Mouse (Mus musculus) forebrain, embryonic 11.5 days (tissue): ENCODE results near the gene Cnpy3. TPM values are rescaled to one million over a fixed set of nuclear protein-coding genes. Genes with fewer than 3 reads are reported as not detected.
A peak's percentile ranks its signal among the peaks of the same experiment; 100 is the strongest.

ENCODE experiments used
- ATAC-seq: fragments of 200-750 bp; cut with Nextera tagmentation; replicated peaks from 2 replicates; pipeline ENCODE4 v1.8.0; 2017; ENCODE audit warnings: moderate TSS enrichment; ENCODE audit not compliant: low FRiP score
- DNase-seq: peaks from one replicate; pipeline ENCODE4 v3.0.0-alpha.2; 2017; ENCODE audit warnings: low spot score
- H3K27ac ChIP-seq: fragments of 300-500 bp; sonication (generic); 2 replicates; pipeline ENCODE4 v1.5.1; 2014; ENCODE audit warnings: low read depth, low read length
- H3K27me3 ChIP-seq: fragments of 300-500 bp; sonication (generic); 2 replicates; pipeline ENCODE4 v1.6.1; 2014; ENCODE audit warnings: mild to moderate bottlenecking, low read length, mixed read lengths; ENCODE audit not compliant: control insufficient read depth, insufficient read depth
- H3K36me3 ChIP-seq: fragments of 300-500 bp; sonication (generic); 2 replicates; pipeline ENCODE4 v1.6.1; 2014; ENCODE audit warnings: mild to moderate bottlenecking, low read length, moderate library complexity, mixed read lengths; ENCODE audit not compliant: control insufficient read depth, insufficient read depth
- H3K4me1 ChIP-seq: fragments of 300-500 bp; sonication (generic); replicated peaks from 2 replicates; pipeline ENCODE4 v1.6.1; 2014; ENCODE audit warnings: low read length, mixed read lengths; ENCODE audit not compliant: control insufficient read depth, insufficient read depth
- H3K4me2 ChIP-seq: fragments of 300-500 bp; sonication (generic); 2 replicates; pipeline ENCODE4 v1.6.1; 2014; ENCODE audit warnings: low read depth, mild to moderate bottlenecking, low read length, moderate library complexity, mixed read lengths; ENCODE audit not compliant: severe bottlenecking
- H3K4me3 ChIP-seq: fragments of 300-500 bp; sonication (generic); 2 replicates; pipeline ENCODE4 v1.5.1; 2014; ENCODE audit warnings: low read depth, low read length
- H3K9ac ChIP-seq: fragments of 300-500 bp; sonication (generic); 2 replicates; pipeline ENCODE4 v1.6.1; 2014; ENCODE audit warnings: low read length
- H3K9me3 ChIP-seq: fragments of 300-500 bp; sonication (generic); 2 replicates; pipeline ENCODE4 v1.6.1; 2016; ENCODE audit warnings: low read length, mixed read lengths; ENCODE audit not compliant: control insufficient read depth
- WGBS: fragments of 180-500 bp; shearing (Covaris S2); extraction: QIAGEN DNeasy Blood & Tissue Kit; methylation state at CpG from one replicate; pipeline ENCODE4 v1.1.7; 2014; 5-methylcytosine and 5-hydroxymethylcytosine counted together
- polyA plus RNA-seq: library from polyadenylated mRNA; unstranded; fragments of >200 nt; fragmentation: Nextera tagmentation; extraction: Ambion mirVana; gene quantifications from 2 replicates; pipeline ENCODE4 v1.2.1, GENCODE M21; 2014

Gene Cnpy3
- polyA plus RNA-seq, 1 experiment from 2014 or later: 61.2 TPM

- Histone ChIP-seq H3K9me3 (no peaks in the 10 kb centered on the region), H3K9ac (peak within 1 kb of the TSS; percentile 92), H3K27me3 (no peaks in the 10 kb centered on the region), H3K4me3 (peak within 1 kb of the TSS; percentile 90), H3K27ac (peak within 1 kb of the TSS; percentile 82), H3K4me2 (peak within 1 kb of the TSS; percentile 87), H3K36me3 (no peaks in the 10 kb centered on the region), H3K4me1 (peaks cover 21% of the 10 kb centered on the region)
- peak; percentile 95 for ATAC-seq
- WGBS: 1% methylated on average over 48 of the region's 48 CpGs
- peak; percentile 97 for DNase-seq
These were observed 46.9 kb downstream of the Cnpy3 start, which contains the start of gene Ppp2r5d for GRCm38 (mm10) chr17:46704887-46705835. Ppp2r5d (minus strand) TSS chr17:46705111.

GRCm38 (mm10) chr17:46703971-46704886 is 47.8 kb downstream of the Cnpy3 start:
- 4% methylated on average over 32 of the region's 41 CpGs for WGBS
- Histone ChIP-seq H3K4me1 (peaks cover 21% of the 10 kb centered on the region), H3K9ac (peak overlapping the region; percentile 92), H3K4me3 (peak overlapping the region; percentile 90), H3K27me3 (no peaks in the 10 kb centered on the region), H3K36me3 (no peaks in the 10 kb centered on the region; the same call in 1 of the 2 replicates), H3K27ac (peak overlapping the region; percentile 80), H3K9me3 (no peaks in the 10 kb centered on the region), H3K4me2 (peak overlapping the region; percentile 58)
- DNase-seq: no peak
- peak; percentile 75 for ATAC-seq

- Histone ChIP-seq H3K27me3 (no peaks in the 10 kb centered on the region), H3K27ac (no peak overlapping the region), H3K4me1 (peaks cover 21% of the 10 kb centered on the region), H3K4me2 (peak overlapping the region; percentile 58; the same call in 1 of the 2 replicates), H3K9ac (peak overlapping the region; percentile 92; the same call in 1 of the 2 replicates), H3K4me3 (no peak overlapping the region), H3K36me3 (no peaks in the 10 kb centered on the region; the same call in 1 of the 2 replicates), H3K9me3 (no peaks in the 10 kb centered on the region)
- ATAC-seq: no peak
- 90% methylated on average over 5 of the region's 5 CpGs for WGBS
- no peak for DNase-seq
These were observed 49.5 kb downstream of the Cnpy3 start for GRCm38 (mm10) chr17:46702506-46702905.

- Histone ChIP-seq H3K4me2 (no peak overlapping the region), H3K9ac (no peak overlapping the region), H3K9me3 (no peaks in the 10 kb centered on the region), H3K4me3 (no peak overlapping the region), H3K36me3 (no peaks in the 10 kb centered on the region; the same call in 1 of the 2 replicates), H3K4me1 (peaks cover 21% of the 10 kb centered on the region), H3K27me3 (no peaks in the 10 kb centered on the region), H3K27ac (no peak overlapping the region)
- ATAC-seq: no peak
- no peak for DNase-seq
- 92% methylated on average over 12 of the region's 12 CpGs for WGBS
These were observed 49.9 kb downstream of the Cnpy3 start for GRCm38 (mm10) chr17:46702100-46702499.

GRCm38 (mm10) chr17:46701489-46701888 is 50.5 kb downstream of the Cnpy3 start:
- no peaks in the 10 kb centered on the region for H3K9me3 ChIP-seq
- no peaks in the 10 kb centered on the region for H3K27me3 ChIP-seq
- no peak for ATAC-seq
- no peak overlapping the region for H3K27ac ChIP-seq
- no peaks in the 10 kb centered on the region; the same call in 1 of the 2 replicates for H3K36me3 ChIP-seq
- 87% methylated on average over 12 of the region's 12 CpGs for WGBS
- no peak for DNase-seq
- no peak overlapping the region for H3K4me3 ChIP-seq
- no peak overlapping the region for H3K9ac ChIP-seq
- H3K4me2 ChIP-seq: no peak overlapping the region
- peaks cover 21% of the 10 kb centered on the region for H3K4me1 ChIP-seq

- no peaks in the 10 kb centered on the region for H3K27me3 ChIP-seq
- H3K9ac ChIP-seq: no peak overlapping the region
- no peaks in the 10 kb centered on the region; the same call in 1 of the 2 replicates for H3K36me3 ChIP-seq
- H3K4me3 ChIP-seq: no peak overlapping the region
- no peak overlapping the region for H3K27ac ChIP-seq
- H3K4me1 ChIP-seq: peaks cover 16% of the 10 kb centered on the region
- H3K4me2 ChIP-seq: no peak overlapping the region
- no peaks in the 10 kb centered on the region for H3K9me3 ChIP-seq
- 86% methylated on average over 3 of the region's 3 CpGs for whole genome bisulfite sequencing
- ATAC-seq: no peak
- no peak for DNase-seq
These were observed 52.1 kb downstream of the Cnpy3 start for GRCm38 (mm10) chr17:46699912-46700311.

GRCm38 (mm10) chr17:46699245-46699644 is 52.8 kb downstream of the Cnpy3 start:
- Histone ChIP-seq H3K4me3 (no peak overlapping the region), H3K9ac (no peak overlapping the region), H3K4me2 (no peak overlapping the region), H3K27ac (no peak overlapping the region), H3K9me3 (no peaks in the 10 kb centered on the region), H3K36me3 (no peaks in the 10 kb centered on the region; the same call in 1 of the 2 replicates), H3K27me3 (no peaks in the 10 kb centered on the region), H3K4me1 (peaks cover 16% of the 10 kb centered on the region)
- no peak for DNase-seq
- WGBS: 92% methylated on average over 5 of the region's 5 CpGs
- no peak for ATAC-seq

- H3K27ac ChIP-seq: no peak overlapping the region
- no peak overlapping the region for H3K9ac ChIP-seq
- no peak overlapping the region for H3K4me2 ChIP-seq
- peaks cover 11% of the 10 kb centered on the region for H3K4me1 ChIP-seq
- no peaks in the 10 kb centered on the region for H3K27me3 ChIP-seq
- no peaks in the 10 kb centered on the region for H3K9me3 ChIP-seq
- ATAC-seq: no peak
- H3K4me3 ChIP-seq: no peak overlapping the region
- H3K36me3 ChIP-seq: no peaks in the 10 kb centered on the region; the same call in 1 of the 2 replicates
- WGBS: 91% methylated on average over 6 of the region's 6 CpGs
- DNase-seq: no peak
These were observed 53.5 kb downstream of the Cnpy3 start for GRCm38 (mm10) chr17:46698515-46698914.
